Mouse (Mus musculus) embryonic fibroblast, embryonic 13.5 days (primary cell): Measurements from ENCODE around the gene Rrp1b.

Experiments used
- CTCF ChIP-seq: IDR thresholded peaks from 2 replicates; pipeline ENCODE4 v1.5.1; 2011; ENCODE audit warnings: mild to moderate bottlenecking, control low read depth, low read length, moderate library complexity, borderline replicate concordance; ENCODE audit not compliant: insufficient read depth
- POLR2A ChIP-seq: IDR thresholded peaks from 2 replicates; pipeline ENCODE4 v1.6.1; 2011; ENCODE audit warnings: low read depth, mild to moderate bottlenecking, control low read depth, low read length, moderate library complexity

DNA sequence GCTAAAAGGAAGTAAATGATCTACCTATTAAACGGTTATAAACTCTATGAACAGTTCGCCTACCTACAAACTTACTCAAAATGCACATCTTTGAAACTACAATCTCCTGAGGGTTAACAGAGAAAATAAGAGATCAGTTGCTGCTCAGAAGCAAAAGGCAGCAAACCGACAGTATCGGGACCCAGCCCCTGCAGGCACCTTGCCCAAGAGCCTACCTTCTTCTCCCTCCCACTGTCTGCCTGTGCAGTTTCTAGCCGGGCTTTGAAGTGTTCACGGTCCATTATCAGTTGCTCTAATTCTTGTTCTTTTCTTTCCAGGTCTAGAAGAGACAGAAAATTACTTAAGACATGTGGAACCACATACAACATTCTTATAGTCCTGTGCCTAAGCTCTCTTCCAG lies 13.3 kb upstream of the Rrp1b start:
- TF ChIP-seq CTCF (no peak), POLR2A (no peak)
